Mouse (Mus musculus) adrenal gland, postnatal 10 days (tissue): Measurements from ENCODE around the gene Fgfr2. TPM values are rescaled to one million over a fixed set of nuclear protein-coding genes. Genes with fewer than 3 reads are reported as not detected.

ENCODE experiments used
- DNase-seq: peaks from one replicate; pipeline ENCODE4 v3.0.0; 2021; ENCODE audit warnings: mixed read lengths
- total RNA-seq, 2 experiments: library from RNA; stranded (reverse); gene quantifications; 2 replicates each; pipeline ENCODE4 v1.2.3; 2021

Gene Fgfr2
- total RNA-seq, 2 experiments from 2014 or later = 128 to 169 TPM

DNA sequence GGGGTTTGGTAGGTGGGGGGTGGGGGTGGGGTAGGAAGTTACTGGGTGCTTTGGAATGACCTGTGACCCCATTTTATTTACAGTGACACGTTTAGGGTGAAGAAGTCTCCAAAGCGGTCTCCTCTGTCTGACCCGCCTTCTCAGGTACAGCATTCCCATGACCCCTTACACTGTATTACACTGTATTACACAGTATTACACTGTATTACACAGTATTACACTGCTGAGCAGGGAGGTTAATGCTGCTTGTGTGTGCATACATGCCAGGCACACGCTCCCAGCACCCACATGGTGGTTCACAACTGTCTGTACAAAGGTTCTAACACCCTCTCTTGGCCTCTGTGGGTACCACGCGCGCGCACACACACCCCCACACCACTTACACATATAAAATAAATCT is 2389.7 kb downstream of the Fgfr2 start:
- no peak for DNase-seq

DNA sequence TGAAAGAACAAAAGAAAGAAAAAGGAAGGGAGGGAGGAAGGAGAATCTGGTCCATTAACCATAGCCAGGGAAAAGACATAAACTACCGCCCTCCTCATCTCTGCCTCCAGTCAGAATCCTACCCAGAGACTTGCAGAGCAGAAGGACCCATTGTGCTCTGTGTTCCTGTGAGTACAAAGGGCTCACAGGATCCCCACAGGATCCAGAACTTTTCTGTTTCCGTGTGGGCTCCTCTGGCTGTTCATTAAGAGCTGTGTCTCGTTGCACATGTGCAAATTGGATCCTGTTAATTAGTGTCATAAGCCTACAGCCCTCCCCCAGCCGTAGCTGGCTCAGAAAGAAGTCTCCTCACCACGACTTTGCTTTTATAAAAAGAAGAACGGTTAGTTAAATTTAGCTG is 2390.2 kb downstream of the Fgfr2 start:
- no peak for DNase-seq

- DNase-seq = no peak
Observed at GRCm38 (mm10) chr7:130731792-130732191, 2391.4 kb downstream of the Fgfr2 start.

- DNase-seq = no peak
Observed at GRCm38 (mm10) chr7:130727560-130727959, 2395.6 kb downstream of the Fgfr2 start.

DNA sequence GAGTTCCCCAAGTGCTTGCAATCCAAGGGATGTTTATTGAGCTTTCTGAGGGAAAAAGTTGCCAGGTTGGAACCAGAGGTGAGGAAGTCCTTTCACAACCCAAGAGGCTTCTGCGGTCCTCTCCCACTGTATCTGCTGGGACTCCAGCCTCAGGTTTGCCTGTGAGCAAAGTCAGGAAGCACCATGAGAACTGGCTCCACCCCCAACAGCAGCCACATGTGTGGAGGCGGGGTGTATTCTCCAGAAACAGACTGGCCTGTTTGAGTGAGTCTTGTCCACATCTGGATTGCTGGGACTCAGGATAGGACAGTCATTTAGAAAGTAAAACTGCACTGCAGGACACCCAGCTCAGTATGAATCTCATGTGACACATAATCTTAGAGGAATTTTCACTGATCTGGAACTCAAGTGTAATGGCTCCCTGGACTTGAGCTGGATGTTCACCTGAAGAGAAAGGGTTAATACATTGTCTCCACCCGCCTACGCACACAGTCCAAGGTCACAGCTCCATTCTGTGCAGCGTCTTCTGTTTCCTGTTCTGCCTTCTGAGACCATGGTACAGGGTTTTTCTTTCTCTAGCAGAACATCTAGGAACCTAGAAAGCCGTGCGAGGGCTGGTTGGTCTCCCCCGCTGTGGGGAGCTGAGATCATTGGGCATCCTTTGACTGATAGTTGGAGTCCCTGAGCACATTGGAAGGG is 2396.3 kb downstream of the Fgfr2 start:
- peak; percentile 38 for DNase-seq

- no peak for DNase-seq
Observed at GRCm38 (mm10) chr7:130726185-130726584, 2397.0 kb downstream of the Fgfr2 start.

GRCm38 (mm10) chr7:130720646-130721335 is 2402.4 kb downstream of the Fgfr2 start:
- no peak for DNase-seq

GRCm38 (mm10) chr7:130719931-130720598 is 2403.1 kb downstream of the Fgfr2 start:
- no peak for DNase-seq

DNA sequence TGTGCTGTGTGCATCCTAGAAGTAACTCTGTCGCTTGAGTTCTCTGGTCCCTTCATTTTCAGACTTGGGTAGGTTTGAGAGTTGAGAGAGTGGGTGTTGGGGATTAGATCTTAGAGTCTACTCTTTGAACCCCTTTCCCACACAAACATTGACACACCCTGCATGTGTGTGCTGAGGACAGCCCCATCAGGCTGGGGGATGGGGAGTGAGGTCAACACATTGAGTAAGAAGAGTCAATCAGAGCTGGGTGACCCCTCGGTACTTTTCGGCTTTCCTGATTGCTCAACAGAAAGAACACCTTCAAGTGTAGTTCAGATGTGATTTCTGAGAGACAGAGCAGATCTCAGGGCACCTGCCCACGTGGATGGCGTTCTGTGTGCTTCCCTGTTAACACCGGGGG is 2406.2 kb downstream of the Fgfr2 start:
- DNase-seq = no peak

DNA sequence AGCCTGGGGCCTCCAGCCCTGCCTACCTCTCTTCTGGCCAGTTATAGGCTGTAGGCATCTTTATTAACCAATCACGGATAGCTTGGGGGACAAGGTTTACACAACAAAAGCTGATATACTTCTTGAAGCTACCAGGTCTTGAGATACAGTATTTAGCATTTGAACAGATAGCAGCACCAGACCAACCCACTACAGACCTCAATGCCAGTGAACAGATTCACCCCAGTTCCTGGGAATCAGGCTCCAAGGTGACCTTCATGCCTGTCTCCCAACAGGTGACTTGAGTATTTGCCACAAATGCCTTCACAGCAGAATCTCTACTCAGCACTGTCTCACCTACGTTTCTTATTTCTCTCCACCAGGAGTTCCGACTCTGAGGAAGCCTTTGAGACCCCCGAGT is 2406.8 kb downstream of the Fgfr2 start:
- DNase-seq = no peak

DNA sequence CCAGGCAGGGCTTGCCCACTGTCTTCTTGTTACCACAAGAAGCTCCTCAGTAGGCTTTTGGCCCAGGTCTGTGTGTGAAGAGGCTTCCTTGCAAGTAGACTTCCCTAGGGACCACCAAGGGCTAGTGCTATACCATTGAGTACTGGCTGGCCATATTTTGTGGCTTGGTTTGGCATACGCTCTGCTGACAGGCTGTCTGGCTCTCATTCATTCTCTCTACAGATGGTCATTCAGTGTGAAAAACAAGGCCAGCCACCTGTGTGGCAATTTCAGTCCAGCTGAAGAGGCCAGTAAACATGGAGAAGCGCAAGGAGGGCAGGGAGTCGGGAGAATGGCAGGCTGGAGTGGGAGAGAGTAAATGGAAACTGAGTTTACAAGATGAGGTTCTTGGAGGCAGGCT is 2407.7 kb downstream of the Fgfr2 start:
- DNase-seq = no peak

- DNase-seq = no peak
Observed at GRCm38 (mm10) chr7:130713319-130713718, 2409.8 kb downstream of the Fgfr2 start.

DNA sequence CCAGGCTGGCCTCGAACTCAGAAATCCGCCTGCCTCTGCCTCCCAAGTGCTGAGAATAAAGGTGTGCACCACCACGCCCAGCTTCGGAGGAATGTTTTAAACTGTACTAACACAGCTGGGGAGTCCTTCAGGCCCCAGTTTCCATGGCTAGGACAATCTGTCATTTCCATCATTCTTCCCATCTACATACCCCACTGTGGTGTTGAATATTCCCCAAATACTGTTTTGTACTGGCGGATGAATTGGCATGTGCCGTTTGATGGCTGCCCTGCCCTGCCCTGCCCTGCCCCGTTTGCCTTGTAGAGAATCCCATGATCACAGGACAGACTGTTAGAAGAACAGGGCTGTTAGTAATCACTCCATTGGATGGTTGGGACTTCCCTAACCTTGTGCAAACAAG is 2411.3 kb downstream of the Fgfr2 start:
- DNase-seq = no peak

GRCm38 (mm10) chr7:130709372-130710274 is 2413.5 kb downstream of the Fgfr2 start:
- DNase-seq = no peak

DNA sequence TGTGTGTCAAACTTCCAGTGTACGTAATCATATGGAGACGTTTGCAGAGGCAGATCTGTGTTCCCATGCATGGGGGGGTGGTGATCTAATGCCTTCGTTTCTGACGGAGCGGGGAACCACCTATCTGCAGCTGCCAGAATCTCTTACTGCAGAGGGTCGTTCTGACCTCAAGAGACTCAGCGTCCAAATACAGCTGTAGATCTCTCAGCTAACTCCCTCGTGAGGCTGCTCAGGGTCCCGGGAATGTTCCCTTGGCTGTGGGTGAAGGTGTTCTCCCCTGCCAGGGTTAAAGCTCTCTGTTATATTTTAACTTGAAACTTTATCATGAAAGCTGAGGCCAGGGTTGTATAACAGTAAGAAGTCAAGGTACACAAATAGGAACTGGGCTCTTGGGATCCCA is 2414.2 kb downstream of the Fgfr2 start:
- no peak for DNase-seq

DNA sequence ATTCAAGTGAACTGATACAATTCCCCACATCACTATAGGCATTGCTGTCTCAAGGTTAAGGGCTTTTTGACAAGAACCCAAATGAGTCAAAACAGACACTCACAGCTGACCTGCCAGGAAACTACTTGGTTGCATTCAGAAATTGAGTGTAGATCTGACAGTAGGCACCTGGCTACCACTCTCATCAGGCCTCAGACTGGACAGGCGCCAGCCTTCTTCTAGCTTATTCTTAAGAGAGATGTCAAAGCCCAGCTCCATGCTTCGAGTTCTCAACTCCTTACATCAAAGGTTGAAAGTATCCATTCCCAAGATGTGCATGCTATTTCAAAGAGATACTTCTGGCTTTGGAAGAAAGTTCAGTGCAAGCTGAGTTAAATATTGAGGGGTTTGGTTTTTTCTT is 2417.9 kb downstream of the Fgfr2 start:
- no peak for DNase-seq

DNA sequence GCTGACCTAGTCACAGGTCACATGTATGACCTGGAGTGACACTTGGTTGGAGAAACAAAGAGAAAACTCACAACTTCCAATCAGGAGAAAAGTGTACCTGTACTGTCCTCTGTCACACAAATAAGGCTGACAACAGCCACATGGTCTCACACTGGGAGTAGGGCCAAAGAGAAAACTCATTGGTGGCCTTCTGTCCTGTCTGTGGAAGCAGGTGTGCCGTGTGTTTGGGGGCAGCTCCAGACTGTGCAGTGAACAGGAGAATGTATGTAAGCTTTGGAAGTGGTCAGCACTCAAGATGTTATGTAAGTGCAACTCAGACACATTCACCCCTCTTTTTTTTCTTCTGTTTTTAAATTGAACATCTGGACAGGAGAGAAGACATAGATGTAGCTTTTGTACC is 2421.8 kb downstream of the Fgfr2 start:
- DNase-seq = no peak

DNA sequence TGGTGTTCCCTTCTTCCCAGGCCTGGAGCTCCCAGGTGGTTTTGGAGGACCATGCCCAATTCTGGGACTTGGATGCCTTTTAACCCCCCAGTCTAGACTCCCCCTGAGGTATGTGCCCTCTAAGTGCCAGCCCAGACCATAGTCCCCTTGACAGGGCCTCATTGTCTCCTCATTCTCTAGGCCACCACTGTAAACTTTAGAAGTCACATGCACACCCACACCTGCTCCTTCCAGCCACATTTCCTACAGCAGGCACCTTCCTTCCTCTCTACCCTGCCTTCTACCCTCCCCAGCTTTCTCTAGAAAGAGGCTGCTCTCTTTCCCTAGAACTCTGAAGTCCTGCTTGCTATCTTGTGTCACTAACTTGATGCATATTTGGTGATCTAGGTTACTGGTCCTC is 2424.7 kb downstream of the Fgfr2 start:
- DNase-seq = no peak

DNA sequence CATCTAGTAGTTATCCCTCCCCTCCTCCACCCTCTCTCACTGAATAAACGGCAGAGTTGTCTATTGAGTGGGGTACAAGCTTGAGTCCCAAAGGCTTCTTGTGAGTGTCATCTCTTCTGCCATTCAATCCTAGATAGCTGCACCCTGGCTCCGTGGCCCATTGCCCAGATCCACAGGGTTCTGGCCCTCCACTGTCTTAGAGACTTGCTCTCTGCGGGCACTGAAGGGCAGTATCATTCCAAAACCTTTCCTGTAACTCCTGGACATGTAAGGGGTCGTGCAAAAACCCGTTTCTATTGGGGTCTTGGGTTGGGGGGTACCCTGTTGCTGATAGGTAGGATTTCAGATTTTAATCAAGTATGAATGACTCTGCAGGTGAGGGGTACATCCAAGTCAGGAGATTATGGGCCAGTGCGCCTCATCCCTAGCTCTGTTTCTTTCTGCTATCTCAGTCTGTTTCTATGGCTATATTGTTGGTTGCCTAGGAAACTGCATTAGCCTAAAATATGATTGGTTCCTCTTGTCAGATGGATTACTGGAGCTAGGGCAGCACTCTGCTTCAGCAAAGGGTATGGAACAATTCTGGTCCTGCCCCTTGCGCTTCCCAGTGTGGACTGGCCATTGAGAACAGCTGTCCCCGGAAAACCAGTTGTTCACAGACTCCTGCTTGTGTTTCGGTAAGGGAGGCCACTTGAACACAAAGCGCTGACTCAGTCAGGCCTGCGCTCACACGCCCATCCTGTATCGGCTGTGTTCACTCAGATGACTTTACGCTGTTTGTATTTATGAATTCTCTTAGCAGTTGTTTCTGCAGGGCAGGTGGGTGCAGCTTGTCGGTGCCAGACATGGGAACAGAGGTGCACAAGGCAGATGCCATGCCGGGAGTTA is 2426.6 kb downstream of the Fgfr2 start:
- no peak for DNase-seq

- no peak for DNase-seq
Observed at GRCm38 (mm10) chr7:130695669-130696338, 2427.3 kb downstream of the Fgfr2 start.

DNA sequence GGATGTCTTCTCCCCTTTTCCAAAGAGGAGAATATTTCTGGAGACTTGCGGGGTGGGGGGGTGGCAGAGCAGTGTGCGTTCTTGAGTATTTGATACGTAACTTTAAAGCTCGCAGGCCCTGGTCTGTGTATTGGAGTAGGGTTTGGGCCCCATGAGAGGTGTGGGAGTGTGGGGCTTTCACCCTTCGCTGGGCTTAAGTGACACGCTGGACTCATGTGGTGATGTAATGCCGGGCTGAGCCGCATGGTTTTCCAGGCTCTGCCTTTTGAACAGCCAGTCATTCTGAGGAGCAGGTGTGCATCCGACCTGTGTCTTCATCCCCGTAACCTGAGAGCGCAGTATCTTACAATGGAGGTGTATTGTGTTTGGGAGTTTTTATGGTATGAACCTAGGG is 2429.4 kb downstream of the Fgfr2 start:
- no peak for DNase-seq
